ENCODE assay signal across 11 mouse cellular contexts in the genomic region with DNA sequence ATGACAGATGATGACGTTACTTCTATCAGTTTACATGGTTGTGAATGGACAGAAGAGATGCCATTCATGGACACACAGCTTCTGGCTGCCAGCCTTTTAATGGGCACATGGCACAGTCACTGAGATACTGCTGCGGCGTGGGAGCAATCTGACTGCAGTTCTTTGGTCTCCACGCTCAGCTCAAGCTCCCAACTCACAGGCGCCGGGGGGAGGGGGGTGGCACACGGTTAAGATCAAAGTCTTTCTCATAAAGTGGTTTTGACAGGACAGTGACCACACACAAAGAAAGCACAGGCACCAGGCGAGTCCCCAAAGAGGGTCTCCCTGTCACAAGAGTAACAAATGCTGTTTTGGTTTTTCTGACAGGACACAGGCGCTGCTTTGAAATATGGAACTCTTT.
A peak's percentile ranks its signal among the peaks of the same experiment; 100 is the strongest.
DNase-seq lines count a peak whose midpoint lies in the region; TF ChIP-seq lines count a peak whose summit lies in the region.
"Had no signal": no experiment of that assay in that cellular context is flagged by ENCODE, and none has a peak within 500 bp of the region (broad histone marks: within the 10 kb centered on the region; RNA-seq: fewer than 3 reads in every experiment).

No protein-coding gene starts in this region.

- no peak for TF ChIP-seq CTCF in layer of hippocampus, adult 2 months (conservative IDR thresholded peaks at IDR 0.05)

- peak overlapping the region; percentile 18; the same call in 1 of the 2 replicates for H3K4me3 ChIP-seq in layer of hippocampus, adult 2 months
- H3K4me3 ChIP-seq: heart, embryonic 10.5 days; liver, embryonic 12.5 days had no signal

- peak; percentile 45 to 56 for DNase-seq in cerebellum, postnatal 10 days
- no peak for DNase-seq in cerebellum, adult 18-20 months
- peak; percentile 28 to 55 for DNase-seq in layer of hippocampus, adult 2 months (ENCODE audit: low spot score in 2 of 2)
- DNase-seq in layer of hippocampus, postnatal 36 days = no peak
- DNase-seq in layer of hippocampus, adult 8-10 months (ENCODE audit: low spot score in 2 of 2) = peak; percentile 13 to 15
- DNase-seq in retina, embryonic 14.5 days (ENCODE audit: low spot score) = peak; percentile 83
- DNase-seq in urinary bladder, postnatal 10 days (ENCODE audit: low spot score) = no peak
- DNase-seq in urinary bladder, postnatal 14 days (ENCODE audit: low spot score) = no peak
- DNase-seq: lung, postnatal 36 days had no signal

- no peak overlapping the region for H3K27ac ChIP-seq in layer of hippocampus, adult 2 months
- H3K27ac ChIP-seq: heart, embryonic 10.5 days; liver, embryonic 12.5 days had no signal

Comparison
In these comparisons a context has a peak if more than half of its experiments do, and no peak if none do; other contexts are left out.
1. DNase-seq: peak in cerebellum, postnatal 10 days (2 of 2), layer of hippocampus, adult 2 months (2 of 2), layer of hippocampus, adult 8-10 months (2 of 2) and retina, embryonic 14.5 days (single experiment); none in cerebellum, adult 18-20 months (0 of 2), layer of hippocampus, postnatal 36 days (0 of 2), urinary bladder, postnatal 10 days (single experiment) and urinary bladder, postnatal 14 days (single experiment).